Mouse (Mus musculus): ENCODE data around the gene Lgals7.

DNA sequence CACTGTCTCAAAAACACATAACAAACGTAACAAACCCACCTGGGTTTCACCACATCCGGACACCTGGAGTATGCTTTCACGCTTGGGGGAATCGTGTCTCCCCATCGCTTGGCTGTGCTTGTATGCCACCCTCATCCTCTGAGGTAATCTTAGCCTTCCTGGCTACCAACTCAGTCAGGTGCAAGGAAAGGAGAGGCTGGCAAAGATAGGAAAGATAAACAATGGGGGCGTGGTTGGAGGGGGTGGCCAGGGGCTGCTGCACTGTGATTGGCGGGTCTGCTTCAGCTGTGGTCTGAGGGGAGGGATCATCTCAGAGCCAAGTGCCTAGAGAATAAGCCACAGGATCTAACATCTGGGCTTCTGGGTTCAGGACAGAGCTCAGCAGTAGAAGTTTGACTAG lies 16.0 kb downstream of the Lgals7 start:
- TF ChIP-seq CTCF (IDR thresholded peaks at IDR 0.05) (no peak), POLR2A (IDR thresholded peaks at IDR 0.05; ENCODE audit: insufficient read depth, low read depth, low read length) (no peak), EP300 (IDR thresholded peaks at IDR 0.05; ENCODE audit: insufficient read depth, low read depth, low read length) (no peak)
